Mouse (Mus musculus) layer of hippocampus, adult 6 months (tissue): Measurements from ENCODE around the gene Dpf1. TPM values are rescaled to one million over a fixed set of nuclear protein-coding genes. Genes with fewer than 3 reads are reported as not detected.

Source experiments
- long read RNA-seq, 2 experiments: library from polyadenylated mRNA; unstranded; transcript quantifications; one replicate each; pipeline ENCODE4 v2.0.0; 2019 to 2020
- polyA plus RNA-seq: library from polyadenylated mRNA; unstranded; fragments of <200 nt; fragmentation: Nextera tagmentation; gene quantifications from 2 replicates; pipeline ENCODE4 v1.2.3, GENCODE M21; 2021

The Dpf1 gene
- polyA plus RNA-seq = 43.6 and 49.5 TPM in 2 replicates
- long read RNA-seq, experiment 1, transcript Dpf1-202 (12 exons, 1,574 nt) = minor isoform, 11 of 71 reads
- long read RNA-seq, experiment 1, transcript Dpf1-211 (1 exons, 3,181 nt) = major isoform, 35 of 71 reads
- long read RNA-seq, experiment 1, partial matches to known transcripts = 8 of 71 reads
- long read RNA-seq, experiment 1, other reads (novel, unspliced or antisense) = 16 of 71 reads
- long read RNA-seq, experiment 2, transcript Dpf1-202 (12 exons, 1,574 nt) = major isoform, 19 of 82 reads
- long read RNA-seq, experiment 2, partial matches to known transcripts = 23 of 82 reads
- long read RNA-seq, experiment 2, other reads (novel, unspliced or antisense) = 39 of 82 reads

GRCm38 (mm10) chr7:29303738-29304462, at the start of gene Dpf1:
TSS of gene Dpf1 (plus strand) at chr7:29303951.

GRCm38 (mm10) chr7:29281201-29282073, 22.3 kb upstream of the Dpf1 start, which contains the start of gene Spint2:
TSS of gene Spint2 (minus strand) at chr7:29281912.

DNA sequence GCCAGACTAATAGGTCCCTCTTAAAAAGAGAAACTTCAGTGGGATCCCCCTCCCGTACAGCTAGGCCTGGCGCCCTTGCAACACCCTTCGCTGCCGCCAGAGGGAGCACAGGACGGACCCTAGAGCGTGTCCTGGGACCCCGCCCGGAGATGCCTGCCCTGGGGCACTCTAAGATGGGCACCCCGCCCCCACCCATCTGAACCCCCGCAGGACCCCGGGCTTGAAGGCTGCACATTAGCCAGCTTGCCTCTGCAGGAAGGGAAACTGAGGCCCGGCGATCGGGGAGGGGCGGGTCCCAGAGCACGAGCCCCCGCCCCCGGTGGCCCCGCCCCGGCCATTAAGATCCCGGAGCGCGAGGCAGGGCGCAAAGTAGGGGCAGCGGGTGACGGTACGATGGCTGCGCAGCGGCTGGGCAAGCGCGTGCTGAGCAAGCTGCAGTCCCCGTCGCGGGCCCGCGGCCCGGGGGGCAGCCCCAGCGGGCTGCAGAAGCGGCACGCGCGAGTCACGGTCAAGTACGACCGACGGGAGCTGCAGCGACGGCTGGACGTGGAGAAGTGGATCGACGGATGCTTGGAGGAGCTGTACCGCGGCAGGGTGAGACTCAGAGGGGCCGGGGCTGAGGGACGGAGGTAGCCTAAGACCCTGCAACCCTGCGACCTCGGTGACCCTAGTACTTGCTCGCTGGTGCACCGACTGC, 14.7 kb upstream of the Dpf1 start, which contains the start of gene Ppp1r14a:
Gene Ppp1r14a, plus strand, starts transcription at position 367 of the 697 bp plus-strand sequence.

Other genes with a start within 250 kb of the Dpf1 start
- 2.2 and 2.4 TPM in 2 replicates for gene Ryr1, start 178.8 kb upstream of the Dpf1 start, polyA plus RNA-seq
- gene Rasgrp4, start 169.1 kb upstream of the Dpf1 start, polyA plus RNA-seq = 0.08 and 0.52 TPM in 2 replicates
- gene Fam98c, start 147.7 kb upstream of the Dpf1 start, polyA plus RNA-seq = 60.6 and 63.0 TPM in 2 replicates
- gene Ggn, start 133.7 kb upstream of the Dpf1 start, polyA plus RNA-seq = 0.11 and 0.20 TPM in 2 replicates
- 2.1 and 2.8 TPM in 2 replicates for gene Spred3, start 133.5 kb upstream of the Dpf1 start, polyA plus RNA-seq
- gene Psmd8, start 123.2 kb upstream of the Dpf1 start, polyA plus RNA-seq = 253 and 274 TPM in 2 replicates
- not detected in 2 replicates for gene Catsperg1, start 89.9 kb upstream of the Dpf1 start, polyA plus RNA-seq
- gene Kcnk6, start 71.4 kb upstream of the Dpf1 start, polyA plus RNA-seq = 0.65 and 1.0 TPM in 2 replicates
- gene Yif1b, start 65.6 kb upstream of the Dpf1 start, polyA plus RNA-seq = 134 and 143 TPM in 2 replicates
- 0.39 and 0.77 TPM in 2 replicates for gene 2200002D01Rik, start 55.5 kb upstream of the Dpf1 start, polyA plus RNA-seq
- 38.0 and 89.1 TPM in 2 replicates for gene Spint2, start 22.0 kb upstream of the Dpf1 start, polyA plus RNA-seq
- gene Ppp1r14a, start 14.6 kb upstream of the Dpf1 start, polyA plus RNA-seq = 13.6 and 15.6 TPM in 2 replicates
- 38.4 and 41.6 TPM in 2 replicates for gene Sipa1l3, start 214.7 kb downstream of the Dpf1 start, polyA plus RNA-seq